Mouse (Mus musculus): ENCODE results near the gene Nfatc2ip. TPM values are rescaled to one million over a fixed set of nuclear protein-coding genes. Genes with fewer than 3 reads are reported as not detected.

Nfatc2ip gene
- total RNA-seq, 2 experiments from 2014 or later, result 9.3 to 10.8 TPM

Small RNAs within 50 kb of the gene (microRNA-seq; reads per million reads assigned to microRNA genes)
- 0 to 0.39 reads per million in 2 experiments for gene Mir7058

Other genes with a start within 250 kb of the Nfatc2ip start
- 100 to 1,000 TPM; 104 to 106 TPM for gene Xpo6, start 196.2 kb downstream of the Nfatc2ip start, total RNA-seq (2021)
- 100 to 1,000 TPM; 190 to 192 TPM for gene Sbk1, start 124.1 kb downstream of the Nfatc2ip start, total RNA-seq (2021)
- gene Lat, start 27.2 kb downstream of the Nfatc2ip start, total RNA-seq (2021), result 1 to 10 TPM in 1 of 2 experiments, under 1 TPM in 1; 0.73 to 1.8 TPM
- gene Spns1, start 19.3 kb downstream of the Nfatc2ip start, total RNA-seq (2021), result 10 to 100 TPM; 78.8 to 91.0 TPM
- under 1 TPM in 1 of 2 experiments, not detected in 1; 0.25 TPM for gene Cd19, start 18.2 kb upstream of the Nfatc2ip start, total RNA-seq (2021)
- 10 to 100 TPM; 10.8 to 13.1 TPM for gene Rabep2, start 32.0 kb upstream of the Nfatc2ip start, total RNA-seq (2021)
- gene Atp2a1, start 66.4 kb upstream of the Nfatc2ip start, total RNA-seq (2021), result under 1 TPM; 0.09 to 0.58 TPM
- gene Sh2b1, start 78.7 kb upstream of the Nfatc2ip start, total RNA-seq (2021), result 10 to 100 TPM; 68.1 to 69.6 TPM
- 100 to 1,000 TPM in 1 of 2 experiments, 10 to 100 TPM in 1; 88.2 to 106 TPM for gene Tufm, start 90.6 kb upstream of the Nfatc2ip start, total RNA-seq (2021)
- 100 to 1,000 TPM; 118 to 123 TPM for gene Atxn2l, start 106.7 kb upstream of the Nfatc2ip start, total RNA-seq (2021)
- gene Eif3c, start 169.7 kb upstream of the Nfatc2ip start, total RNA-seq (2021), result 100 to 1,000 TPM; 199 to 200 TPM
- under 1 TPM; 0.43 to 0.51 TPM for gene Apobr, start 188.2 kb upstream of the Nfatc2ip start, total RNA-seq (2021)
- 10 to 100 TPM; 20.8 to 23.2 TPM for gene Cln3, start 189.1 kb upstream of the Nfatc2ip start, total RNA-seq (2021)
- not detected for gene Il27, start 198.2 kb upstream of the Nfatc2ip start, total RNA-seq (2021)
- gene Nupr1, start 234.1 kb upstream of the Nfatc2ip start, total RNA-seq (2021), result 1 to 10 TPM; 2.9 to 5.5 TPM

Measured in layer of hippocampus, postnatal 10 days (tissue).